Mouse (Mus musculus) regulatory T cell (primary cell): ENCODE measurements around the gene Gm20924.
"Not testable (repeated sequence)": the region's sequence is repeated elsewhere in the genome, so short reads cannot be mapped to it uniquely, and the experiment has no call there.

Experiments used
- in situ Hi-C: fragments of 300-600 bp; cut with MboI, MseI; formaldehyde crosslinking; loops from one replicate; pipeline ENCODE4 v1.15.1; 2025; ENCODE audit warnings: high pct_unique_total_duplicates

Gm20924 gene

DNA sequence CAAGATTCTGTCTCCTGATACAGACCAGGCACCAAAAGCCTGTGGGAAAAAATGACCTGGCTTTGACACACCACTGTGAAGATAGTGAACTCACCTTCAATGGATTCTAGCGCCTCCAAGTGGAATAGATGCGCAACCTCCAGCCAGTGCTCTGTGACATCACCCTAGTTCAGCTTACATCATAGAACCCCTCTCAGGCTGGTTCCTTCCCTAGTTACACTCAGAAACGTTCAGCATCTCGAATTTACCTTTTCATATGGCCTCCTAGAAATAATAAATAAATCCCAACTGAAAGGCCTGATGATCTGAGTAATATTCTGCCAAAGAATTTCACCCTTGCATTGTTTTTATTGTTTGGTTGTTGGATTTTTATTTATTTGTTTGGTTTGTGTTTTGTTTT lies at the start of gene Gm20924:
Gene Gm20924, minus strand, starts transcription at position 101 of the 400 bp plus-strand sequence.
- in situ Hi-C loops, result not testable (repeated sequence)
